Mouse (Mus musculus): ENCODE measurements at regions not wholly inside any gene's neighbourhood (a gene's known extent, or its start where the extent isn't known, plus 50 kb on each side); places are given as distances from the start of the nearest gene placed in this dataset.
"Not testable (repeated sequence)": the region's sequence is repeated elsewhere in the genome, so short reads cannot be mapped to it uniquely, and the experiment has no call there.

- in situ Hi-C loops (cut with MseI, MboI) = no loop called here
Measured at GRCm38 (mm10) chr17:66206074-66206473, 82.8 kb downstream of the Ddx11 start.

- in situ Hi-C loops (cut with MseI, MboI) = not testable (repeated sequence)
Measured at GRCm38 (mm10) chr17:66207653-66208497, 84.6 kb downstream of the Ddx11 start.

GRCm38 (mm10) chr17:66208803-66209515 lies 85.6 kb downstream of the Ddx11 start:
- in situ Hi-C loops (cut with MseI, MboI) = not testable (repeated sequence)

GRCm38 (mm10) chr17:66211561-66211960 lies 88.2 kb downstream of the Ddx11 start:
- in situ Hi-C loops (cut with MseI, MboI) = loop anchor here in 1 of 2 experiments (5.0 kb wide), 1 partner anchor 54 kb away; no protein-coding TSS in a partner anchor

GRCm38 (mm10) chr17:66212616-66213015 lies 89.3 kb downstream of the Ddx11 start:
- in situ Hi-C loops (cut with MseI, MboI) = loop anchor here in 1 of 2 experiments (5.0 kb wide), 1 partner anchor 55 kb away; no protein-coding TSS in a partner anchor

- in situ Hi-C loops (cut with MseI, MboI) = loop anchor here in 1 of 2 experiments (5.0 kb wide), 1 partner anchor 66 kb away; no protein-coding TSS in a partner anchor
Measured at GRCm38 (mm10) chr17:66218321-66218720, 95.0 kb downstream of the Ddx11 start.

- in situ Hi-C loops (cut with MseI, MboI) = loop anchor here in 1 of 2 experiments (5.0 kb wide), 1 partner anchor 68 kb away; no protein-coding TSS in a partner anchor
Measured at GRCm38 (mm10) chr17:66219669-66220435, 96.5 kb downstream of the Ddx11 start.

GRCm38 (mm10) chr17:66221256-66221655 lies 97.9 kb downstream of the Ddx11 start:
- in situ Hi-C loops (cut with MseI, MboI) = no loop called here

GRCm38 (mm10) chr17:66223711-66224110 lies 100.4 kb downstream of the Ddx11 start:
- in situ Hi-C loops (cut with MseI, MboI) = no loop called here

GRCm38 (mm10) chr17:66224241-66224640 lies 100.9 kb downstream of the Ddx11 start:
- in situ Hi-C loops (cut with MseI, MboI) = no loop called here

- in situ Hi-C loops (cut with MseI, MboI) = loop anchor here (10.0 kb wide), 1 partner anchor 252 kb away; no protein-coding TSS in a partner anchor
Measured at GRCm38 (mm10) chr17:66232391-66232790, 109.1 kb downstream of the Ddx11 start.

- in situ Hi-C loops (cut with MseI, MboI) = loop anchor here (10.0 kb wide), 1 partner anchor 252 kb away; no protein-coding TSS in a partner anchor
Measured at GRCm38 (mm10) chr17:66232891-66233421, 109.6 kb downstream of the Ddx11 start.

- in situ Hi-C loops (cut with MseI, MboI) = loop anchor here (10.0 kb wide), 1 partner anchor 251 kb away; no protein-coding TSS in a partner anchor
Measured at GRCm38 (mm10) chr17:66233451-66233951, 110.2 kb downstream of the Ddx11 start.

GRCm38 (mm10) chr17:66234432-66234831 lies 111.1 kb downstream of the Ddx11 start:
- in situ Hi-C loops (cut with MseI, MboI) = loop anchor here (10.0 kb wide), 1 partner anchor 250 kb away; no protein-coding TSS in a partner anchor

GRCm38 (mm10) chr17:66235096-66235805 lies 111.9 kb downstream of the Ddx11 start:
- in situ Hi-C loops (cut with MseI, MboI) = loop anchor here (5.0 to 10.0 kb wide), 2 partner anchors 217 to 250 kb away; no protein-coding TSS in a partner anchor

- in situ Hi-C loops (cut with MseI, MboI) = loop anchor here (5.0 to 10.0 kb wide), 2 partner anchors 216 to 249 kb away; no protein-coding TSS in a partner anchor
Measured at GRCm38 (mm10) chr17:66235806-66236335, 112.6 kb downstream of the Ddx11 start.

- in situ Hi-C loops (cut with MseI, MboI) = loop anchor here in 1 of 2 experiments (10.0 kb wide), 1 partner anchor 213 kb away; no protein-coding TSS in a partner anchor
Measured at GRCm38 (mm10) chr17:66241868-66242622, 118.7 kb downstream of the Ddx11 start.

- in situ Hi-C loops (cut with MseI, MboI) = loop anchor here in 1 of 2 experiments (10.0 kb wide), 1 partner anchor 211 kb away; no protein-coding TSS in a partner anchor
Measured at GRCm38 (mm10) chr17:66244183-66244582, 120.9 kb downstream of the Ddx11 start.

Data from mouse trophoblast stem cell (cell line).